Mouse (Mus musculus): ENCODE data around the gene Rab31.

The Rab31 gene

GRCm38 (mm10) chr17:65741565-65741964, 31.0 kb downstream of the Rab31 start:
- in situ Hi-C loops (cut with MboI; ENCODE audit: low sequenced_read_pairs): no loop called here

DNA sequence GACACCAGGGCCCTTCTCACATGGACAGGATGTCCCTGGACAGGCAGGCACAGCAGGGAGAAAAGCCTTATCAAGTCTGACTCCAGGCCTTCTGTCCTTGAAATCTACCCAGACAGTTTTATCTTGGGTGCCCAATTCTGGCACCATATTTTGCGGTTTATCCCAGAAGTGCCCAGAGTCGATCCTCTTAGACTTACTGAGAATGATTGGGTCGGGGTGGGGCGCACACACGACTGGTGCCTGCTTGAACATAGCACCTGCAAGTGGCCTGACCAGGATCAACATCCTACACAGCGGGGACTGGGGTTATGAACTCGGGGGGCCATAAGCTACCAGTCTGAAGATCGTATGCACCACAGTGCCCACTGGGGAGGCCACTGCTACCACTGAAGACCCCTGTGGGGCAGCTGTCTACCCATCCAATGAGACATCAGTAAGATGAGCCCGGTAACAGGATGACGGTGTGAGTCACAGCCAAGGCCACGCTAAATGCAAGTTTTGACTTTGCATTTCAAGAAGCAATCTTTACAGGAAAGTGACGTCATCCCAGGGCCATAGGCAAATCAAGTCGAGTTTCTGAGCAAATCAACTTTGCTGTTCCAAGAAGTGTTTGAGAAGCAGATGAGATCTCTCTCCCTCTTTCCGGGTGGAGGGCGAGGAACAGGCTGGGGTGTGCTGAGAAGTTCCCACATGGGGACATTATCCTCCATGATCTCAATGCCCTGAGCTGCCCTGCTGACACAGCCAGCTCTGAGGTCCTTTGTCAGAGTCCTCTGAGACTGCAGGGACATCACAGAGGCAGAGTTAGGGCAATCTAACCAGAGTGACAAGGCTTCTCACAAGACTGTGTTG, 32.5 kb downstream of the Rab31 start:
- in situ Hi-C loops (cut with MboI; ENCODE audit: low sequenced_read_pairs): no loop called here

DNA sequence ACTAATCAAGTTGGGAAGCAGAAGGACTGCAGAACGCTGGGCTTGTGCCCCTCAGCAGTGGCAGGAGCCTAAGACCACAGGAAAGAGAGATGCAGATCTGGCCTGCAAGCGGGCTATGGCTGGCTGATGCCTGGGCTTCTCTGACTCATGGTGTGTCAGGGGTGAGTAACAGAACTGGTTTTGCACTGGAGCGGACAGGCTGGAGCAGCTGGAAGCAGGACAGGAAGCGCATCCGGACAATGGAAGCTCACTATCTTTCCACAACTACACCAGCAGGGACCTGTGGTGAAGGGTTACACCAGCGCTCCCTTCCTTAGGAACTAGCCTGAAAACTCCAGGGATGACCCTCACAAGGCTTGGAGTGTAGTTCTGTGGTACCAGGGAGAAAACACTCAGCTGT, 34.9 kb downstream of the Rab31 start:
- in situ Hi-C loops (cut with MboI; ENCODE audit: low sequenced_read_pairs): no loop called here

GRCm38 (mm10) chr17:65737175-65737574, 35.4 kb downstream of the Rab31 start:
- in situ Hi-C loops (cut with MboI; ENCODE audit: low sequenced_read_pairs): no loop called here

- in situ Hi-C loops (cut with MboI; ENCODE audit: low sequenced_read_pairs): no loop called here
Observed at GRCm38 (mm10) chr17:65735088-65735487, 37.5 kb downstream of the Rab31 start.

GRCm38 (mm10) chr17:65732666-65733065, 39.9 kb downstream of the Rab31 start:
- in situ Hi-C loops (cut with MboI; ENCODE audit: low sequenced_read_pairs): no loop called here

DNA sequence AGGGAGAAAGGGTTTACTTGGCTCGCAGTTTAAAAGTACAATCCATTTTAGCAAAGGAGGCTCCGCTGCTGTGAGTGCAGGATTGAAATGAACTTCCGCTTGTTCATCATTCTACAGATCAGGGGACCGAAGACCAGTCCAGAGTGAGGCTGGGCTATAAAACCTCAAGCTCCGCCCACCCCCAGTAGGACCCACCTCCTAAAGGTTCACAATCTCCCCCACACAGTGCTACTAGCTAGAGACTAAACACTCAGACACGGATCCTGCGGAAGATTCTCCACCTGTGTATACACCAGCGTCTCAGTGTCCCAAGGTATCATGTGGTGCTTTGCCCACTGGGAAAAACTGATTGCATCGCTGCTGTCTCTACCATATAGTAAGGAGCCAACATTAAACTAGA, 40.8 kb downstream of the Rab31 start:
- in situ Hi-C loops (cut with MboI; ENCODE audit: low sequenced_read_pairs): no loop called here

GRCm38 (mm10) chr17:65729945-65730741, 42.4 kb downstream of the Rab31 start:
- in situ Hi-C loops (cut with MboI; ENCODE audit: low sequenced_read_pairs): no loop called here

- in situ Hi-C loops (cut with MboI; ENCODE audit: low sequenced_read_pairs): no loop called here
Observed at GRCm38 (mm10) chr17:65726755-65727154, 45.8 kb downstream of the Rab31 start.

GRCm38 (mm10) chr17:65726274-65726673, 46.3 kb downstream of the Rab31 start:
- in situ Hi-C loops (cut with MboI; ENCODE audit: low sequenced_read_pairs): no loop called here

- in situ Hi-C loops (cut with MboI; ENCODE audit: low sequenced_read_pairs): no loop called here
Observed at GRCm38 (mm10) chr17:65725814-65726213, 46.7 kb downstream of the Rab31 start.

- in situ Hi-C loops (cut with MboI; ENCODE audit: low sequenced_read_pairs): no loop called here
Observed at GRCm38 (mm10) chr17:65725381-65725780, 47.2 kb downstream of the Rab31 start.

DNA sequence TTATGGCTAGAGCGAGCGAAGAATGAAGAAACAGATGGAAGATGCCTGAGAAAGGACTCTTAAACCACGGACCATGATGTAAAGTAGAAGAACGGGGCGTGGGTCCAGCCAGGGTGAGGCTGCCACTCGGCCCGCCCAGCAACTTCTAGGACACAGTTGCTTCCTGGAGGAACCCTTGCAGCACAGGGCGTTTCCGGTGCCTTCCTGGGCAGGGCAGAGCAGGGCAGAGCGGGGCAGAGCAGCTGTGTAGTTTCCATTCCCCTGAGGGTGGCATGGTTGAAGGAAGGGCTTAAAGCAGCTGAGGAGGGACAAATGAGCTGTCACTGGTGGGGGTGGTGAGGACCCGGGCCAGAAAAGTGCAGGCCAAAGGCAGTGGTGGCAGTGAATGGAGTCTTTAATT, 48.3 kb downstream of the Rab31 start:
- in situ Hi-C loops (cut with MboI; ENCODE audit: low sequenced_read_pairs): no loop called here

- in situ Hi-C loops (cut with MboI; ENCODE audit: low sequenced_read_pairs): no loop called here
Observed at GRCm38 (mm10) chr17:65723633-65724032, 48.9 kb downstream of the Rab31 start.

DNA sequence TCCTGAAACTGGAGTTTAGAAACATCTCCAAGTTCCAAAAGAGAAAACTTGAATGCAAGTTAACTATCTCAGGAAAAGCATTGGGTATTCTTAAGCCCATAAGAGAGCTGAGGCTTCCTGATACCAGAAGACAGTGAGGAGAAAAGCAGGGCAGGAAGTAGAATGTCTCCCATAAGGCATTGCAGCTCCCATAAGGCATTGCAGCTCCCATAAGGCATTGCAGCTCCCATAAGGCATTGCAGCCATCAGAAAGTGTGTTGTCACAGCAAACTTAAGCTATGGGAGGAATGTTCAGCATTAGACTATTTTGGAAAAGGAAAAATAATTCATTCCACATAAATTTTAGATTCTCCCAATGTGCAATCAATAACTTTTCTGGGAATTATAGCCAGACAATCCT, 51.2 kb downstream of the Rab31 start:
- in situ Hi-C loops (cut with MboI; ENCODE audit: low sequenced_read_pairs): no loop called here

GRCm38 (mm10) chr17:65719826-65720225, 52.7 kb downstream of the Rab31 start:
- in situ Hi-C loops (cut with MboI; ENCODE audit: low sequenced_read_pairs): no loop called here

- in situ Hi-C loops (cut with MboI; ENCODE audit: low sequenced_read_pairs): no loop called here
Observed at GRCm38 (mm10) chr17:65718578-65718977, 54.0 kb downstream of the Rab31 start.

DNA sequence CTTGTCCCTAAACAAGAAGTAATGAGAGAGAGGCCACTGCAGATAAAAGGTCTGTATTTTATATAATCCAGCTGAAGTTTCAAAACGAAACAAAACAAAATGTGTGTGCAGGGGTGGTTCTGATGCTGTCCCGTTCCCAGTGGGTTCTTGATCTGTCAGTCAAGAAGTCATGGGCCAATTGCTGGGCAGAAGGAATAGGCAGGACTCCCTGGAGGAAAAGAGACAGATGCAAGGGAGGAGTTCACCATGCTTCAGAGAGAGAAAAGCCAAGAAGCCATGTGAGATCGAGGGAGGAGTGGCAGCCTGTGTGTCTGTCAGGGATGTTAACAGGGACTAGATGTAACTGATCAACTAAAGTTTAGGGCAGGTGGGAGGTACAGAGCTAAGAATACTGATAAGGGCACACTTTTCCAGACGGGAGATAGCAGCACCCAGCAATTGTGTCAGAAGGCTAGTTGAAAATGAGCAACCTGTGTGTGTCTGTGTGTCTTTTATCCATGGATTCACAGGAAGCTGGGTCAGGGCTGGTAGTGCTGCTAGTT, 54.8 kb downstream of the Rab31 start:
- in situ Hi-C loops (cut with MboI; ENCODE audit: low sequenced_read_pairs): no loop called here

GRCm38 (mm10) chr17:65714060-65714459, 58.5 kb downstream of the Rab31 start:
- in situ Hi-C loops (cut with MboI; ENCODE audit: low sequenced_read_pairs): no loop called here

DNA sequence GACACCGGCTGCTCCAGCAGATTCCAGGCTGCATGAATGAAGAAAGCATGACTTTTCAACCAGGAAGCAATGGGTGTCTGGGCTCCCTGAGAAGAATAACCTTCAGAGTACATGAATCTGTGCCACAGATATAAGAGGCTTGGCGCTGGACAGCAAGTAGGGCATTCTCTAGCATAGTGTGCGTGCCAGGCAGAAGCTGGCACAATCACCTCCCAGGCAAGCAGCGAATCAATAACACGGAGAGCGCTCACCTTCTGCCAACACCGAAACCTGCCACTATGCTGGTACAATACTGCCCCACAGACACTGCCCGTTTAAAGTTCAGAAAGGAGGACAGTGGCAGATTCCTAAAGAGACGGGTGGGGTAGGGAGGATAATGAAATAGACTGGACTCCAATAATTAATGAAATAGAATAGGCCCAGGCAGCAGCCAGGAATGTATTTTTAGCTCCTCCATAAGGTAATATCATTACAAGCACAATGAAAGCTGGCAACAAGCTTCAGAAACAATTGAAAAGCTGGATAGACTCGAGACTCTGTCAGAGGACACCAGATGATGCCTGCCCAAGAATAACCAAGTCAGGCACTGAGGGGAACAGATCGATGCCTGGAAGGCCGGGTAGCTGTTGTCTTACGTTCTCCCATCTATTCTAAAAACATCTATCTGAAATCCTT, 59.6 kb downstream of the Rab31 start:
- in situ Hi-C loops (cut with MboI; ENCODE audit: low sequenced_read_pairs): no loop called here

GRCm38 (mm10) chr17:65711779-65712178, 60.8 kb downstream of the Rab31 start:
- in situ Hi-C loops (cut with MboI; ENCODE audit: low sequenced_read_pairs): no loop called here
